Mouse (Mus musculus) kidney, embryonic 16.5 days (tissue): ENCODE data around the gene Slc5a3. TPM values are rescaled to one million over a fixed set of nuclear protein-coding genes. Genes with fewer than 3 reads are reported as not detected.
A peak's percentile ranks its signal among the peaks of the same experiment; 100 is the strongest.

Experiments
- ATAC-seq: fragments of 200-750 bp; cut with Nextera tagmentation; 2 replicates; pipeline ENCODE4 v1.8.0; 2017; ENCODE audit warnings: moderate TSS enrichment; ENCODE audit not compliant: low FRiP score, low TSS enrichment
- H3K27ac ChIP-seq: fragments of 300-500 bp; sonication (generic); 2 replicates; pipeline ENCODE4 v1.5.1; 2014; ENCODE audit warnings: low read length
- H3K27me3 ChIP-seq: fragments of 300-500 bp; sonication (generic); 2 replicates; pipeline ENCODE4 v1.6.1; 2014; ENCODE audit warnings: low read length, control low read depth, mixed read lengths; ENCODE audit not compliant: insufficient read depth
- H3K36me3 ChIP-seq: fragments of 300-500 bp; sonication (generic); 2 replicates; pipeline ENCODE4 v1.6.1; 2014; ENCODE audit warnings: low read length, control low read depth, mixed read lengths; ENCODE audit not compliant: insufficient read depth
- H3K4me1 ChIP-seq: fragments of 300-500 bp; sonication (generic); 2 replicates; pipeline ENCODE4 v1.6.1; 2014; ENCODE audit warnings: low read length, control low read depth, mixed read lengths; ENCODE audit not compliant: insufficient read depth
- H3K4me2 ChIP-seq: fragments of 300-500 bp; sonication (generic); replicated peaks from 2 replicates; pipeline ENCODE4 v1.6.1; 2014; ENCODE audit warnings: low read depth, low read length
- H3K4me3 ChIP-seq: fragments of 300-500 bp; sonication (generic); 2 replicates; pipeline ENCODE4 v1.5.1; 2014; ENCODE audit warnings: mild to moderate bottlenecking, low read length
- H3K9ac ChIP-seq: fragments of 300-500 bp; sonication (generic); replicated peaks from 2 replicates; pipeline ENCODE4 v1.6.1; 2014; ENCODE audit warnings: low read length
- H3K9me3 ChIP-seq: fragments of 300-500 bp; sonication (generic); 2 replicates; pipeline ENCODE4 v1.6.1; 2016; ENCODE audit warnings: low read length, control low read depth
- WGBS: fragments of 180-500 bp; shearing (Covaris S2); extraction: QIAGEN DNeasy Blood & Tissue Kit; methylation state at CpG from one replicate; pipeline ENCODE4 v1.1.7; 2014; 5-methylcytosine and 5-hydroxymethylcytosine counted together
- polyA plus RNA-seq: library from polyadenylated mRNA; unstranded; fragments of >200 nt; fragmentation: Nextera tagmentation; extraction: Ambion mirVana; gene quantifications from 2 replicates; pipeline ENCODE4 v1.2.1, GENCODE M21; 2015

The Slc5a3 gene
- polyA plus RNA-seq, result 11.2 and 13.1 TPM in 2 replicates

DNA sequence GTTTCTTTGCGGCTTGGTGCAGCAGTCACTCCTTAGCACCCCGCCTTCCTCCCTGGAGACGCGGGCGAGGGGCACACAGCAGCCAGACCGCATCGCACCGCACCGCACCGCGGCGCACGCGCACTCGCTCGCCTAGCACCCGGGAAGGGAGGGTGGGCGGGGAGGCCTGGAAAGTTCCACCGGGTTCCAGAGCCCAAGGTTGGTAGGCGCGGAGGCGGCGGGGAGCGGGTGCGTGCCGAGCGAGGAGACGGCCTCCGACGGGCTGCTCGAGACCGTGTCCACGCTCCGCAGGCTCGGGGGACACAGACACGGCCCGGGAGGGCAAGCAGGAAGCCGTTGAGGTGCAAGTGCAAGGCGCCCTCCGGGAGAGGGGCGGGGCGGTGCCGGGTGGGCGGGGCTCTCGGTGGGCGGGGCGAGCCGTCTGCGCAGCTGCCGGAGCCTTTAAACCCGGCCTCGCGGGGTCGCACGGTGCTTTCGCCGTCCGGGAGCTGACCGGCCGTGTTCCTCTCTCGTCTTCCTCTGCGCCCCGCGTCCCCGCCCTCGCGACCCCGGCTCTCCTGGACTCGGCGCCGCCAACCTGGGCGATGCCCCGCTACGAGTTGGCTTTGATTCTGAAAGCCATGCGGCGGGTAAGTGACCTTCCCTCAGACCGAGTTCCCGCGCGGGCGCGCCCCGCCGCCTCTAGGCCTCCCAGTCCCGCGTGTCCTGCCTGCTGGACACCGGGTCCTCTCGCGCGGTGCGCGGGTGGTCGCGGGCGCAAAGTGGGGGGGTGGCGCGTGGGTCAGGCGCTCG, at the start of gene Slc5a3, which contains the start of the genes Mrps6 and Gm49711:
Gene Slc5a3, plus strand, starts transcription at position 471 of the 792 bp plus-strand sequence.
Gene Mrps6, plus strand, starts transcription at position 419 of the 792 bp plus-strand sequence.
Gene Gm49711, plus strand, starts transcription at position 465 of the 792 bp plus-strand sequence.
- WGBS, result under 1% methylated on average over 79 of the region's 99 CpGs
- peaks cover 12% of the 10 kb centered on the region for H3K36me3 ChIP-seq
- H3K9ac ChIP-seq, result peak within 1 kb of the TSS; percentile 92
- peak within 1 kb of the TSS; percentile 68 for H3K4me2 ChIP-seq
- peak; percentile 92 for ATAC-seq
- H3K27me3 ChIP-seq, result no peaks in the 10 kb centered on the region
- peaks cover 8% of the 10 kb centered on the region for H3K9me3 ChIP-seq
- H3K4me3 ChIP-seq, result peak within 1 kb of the TSS; percentile 91
- H3K27ac ChIP-seq, result peak within 1 kb of the TSS; percentile 89
- peaks cover 27% of the 10 kb centered on the region for H3K4me1 ChIP-seq

DNA sequence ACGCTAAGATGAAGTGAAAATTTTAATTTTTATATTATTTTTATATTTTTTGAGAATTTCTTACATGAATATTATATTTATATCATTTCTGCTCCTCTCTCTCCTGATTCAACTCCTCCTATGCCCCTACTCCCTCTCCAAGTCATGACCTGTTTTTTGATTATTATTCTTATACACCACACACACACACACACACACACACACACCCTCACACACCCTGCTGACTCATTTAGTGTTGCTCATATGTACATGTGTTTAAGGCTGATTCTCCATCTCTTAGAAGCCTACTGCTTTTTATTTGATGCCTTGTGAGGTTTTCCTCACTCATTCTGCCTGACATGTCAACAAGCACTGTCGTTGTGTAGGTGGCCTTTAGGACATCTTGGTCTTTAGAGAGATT, 48.5 kb upstream of the Slc5a3 start:
- Histone ChIP-seq H3K36me3 (no peaks in the 10 kb centered on the region), H3K4me2 (no peak overlapping the region), H3K9me3 (0 out of 2 replicates have a peak, but pooled peaks cover 3% of the 10 kb centered on the region), H3K4me1 (no peaks in the 10 kb centered on the region), H3K4me3 (no peak overlapping the region), H3K27me3 (no peaks in the 10 kb centered on the region), H3K9ac (no peak overlapping the region), H3K27ac (no peak overlapping the region)
- ATAC-seq, result no peak
- WGBS, result 94% methylated on average over 2 of the region's 2 CpGs

DNA sequence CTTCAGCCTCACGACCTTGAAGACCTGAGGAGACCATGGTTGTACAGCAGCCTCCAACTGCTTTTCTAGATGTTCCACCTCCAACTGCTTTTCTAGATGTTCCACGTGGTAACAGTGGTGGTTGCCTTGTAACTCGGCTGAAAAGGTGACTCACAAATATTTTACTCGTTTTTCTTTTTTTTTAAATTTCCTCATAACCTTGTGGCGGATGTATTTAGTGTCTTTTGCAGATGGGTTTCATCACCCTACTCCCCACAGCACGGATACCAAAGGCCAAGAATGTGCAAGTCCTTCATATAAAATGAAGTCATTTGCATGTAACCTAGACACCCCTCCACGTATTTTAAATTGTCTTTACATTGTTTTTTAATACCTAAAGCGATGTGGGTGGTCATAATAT, 41.3 kb upstream of the Slc5a3 start:
- H3K36me3 ChIP-seq, result no peaks in the 10 kb centered on the region
- no peak for ATAC-seq
- peaks cover 15% of the 10 kb centered on the region; the same call in 1 of the 2 replicates for H3K4me1 ChIP-seq
- H3K4me2 ChIP-seq, result no peak overlapping the region
- WGBS, result 68% methylated on average over 8 of the region's 8 CpGs
- H3K9ac ChIP-seq, result no peak overlapping the region
- H3K27me3 ChIP-seq, result no peaks in the 10 kb centered on the region
- H3K4me3 ChIP-seq, result no peak overlapping the region
- H3K9me3 ChIP-seq, result no peaks in the 10 kb centered on the region
- H3K27ac ChIP-seq, result no peak overlapping the region

DNA sequence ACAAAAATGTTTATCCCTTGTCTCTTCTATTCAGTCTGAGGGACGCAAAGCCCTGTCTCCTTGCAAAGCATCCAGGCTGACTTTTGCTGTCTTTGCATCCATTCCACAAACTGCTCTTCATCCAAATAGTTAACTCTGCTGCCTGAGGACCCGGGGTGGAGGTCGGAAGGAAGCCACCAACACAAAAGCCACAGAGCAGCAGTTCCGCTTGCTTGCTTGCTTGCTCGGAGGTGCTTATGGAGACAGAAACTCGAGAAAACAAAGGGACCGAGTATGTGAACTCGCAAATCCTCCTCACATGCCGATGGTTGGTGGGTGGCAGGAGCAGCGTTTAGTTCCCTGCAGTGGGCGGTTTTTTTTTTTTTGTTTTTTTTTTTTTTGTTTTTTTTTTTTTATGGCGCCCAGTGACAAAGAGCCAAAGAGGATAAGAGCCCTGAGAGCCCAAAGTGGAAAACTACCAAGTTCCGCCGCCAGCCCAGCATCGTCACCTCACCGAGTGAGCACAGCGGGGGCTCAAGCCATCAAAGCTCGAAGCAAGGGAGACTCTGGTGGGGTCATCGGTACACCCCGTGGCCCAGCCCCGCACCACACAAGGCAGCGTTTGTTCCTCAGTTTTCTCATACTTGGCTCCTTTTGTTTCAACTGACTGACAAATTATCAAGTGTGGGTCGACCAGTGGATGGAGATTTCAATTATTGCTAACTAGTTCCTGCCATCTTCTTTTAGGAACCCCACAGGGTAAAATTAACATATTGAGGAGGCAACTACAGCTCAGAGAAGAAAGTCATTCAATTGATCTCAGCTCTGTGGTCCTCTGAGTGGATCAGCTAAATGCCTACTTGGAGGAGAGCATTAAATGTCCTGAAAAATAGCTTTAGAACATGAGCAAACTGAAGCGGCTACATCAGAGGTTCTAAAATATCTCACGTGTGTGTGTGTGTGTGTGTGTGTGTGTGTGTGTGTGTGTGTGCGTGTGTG, 38.7 kb upstream of the Slc5a3 start:
- H3K27ac ChIP-seq, result peak overlapping the region; percentile 84
- H3K9me3 ChIP-seq, result no peaks in the 10 kb centered on the region
- H3K4me3 ChIP-seq, result peak overlapping the region; percentile 37
- peak; percentile 49; the same call in 1 of the 2 replicates for ATAC-seq
- no peaks in the 10 kb centered on the region for H3K27me3 ChIP-seq
- H3K4me1 ChIP-seq, result peaks cover 19% of the 10 kb centered on the region
- no peaks in the 10 kb centered on the region for H3K36me3 ChIP-seq
- H3K4me2 ChIP-seq, result peak overlapping the region; percentile 51
- WGBS, result 7% methylated on average over 26 of the region's 26 CpGs
- peak overlapping the region; percentile 58 for H3K9ac ChIP-seq

DNA sequence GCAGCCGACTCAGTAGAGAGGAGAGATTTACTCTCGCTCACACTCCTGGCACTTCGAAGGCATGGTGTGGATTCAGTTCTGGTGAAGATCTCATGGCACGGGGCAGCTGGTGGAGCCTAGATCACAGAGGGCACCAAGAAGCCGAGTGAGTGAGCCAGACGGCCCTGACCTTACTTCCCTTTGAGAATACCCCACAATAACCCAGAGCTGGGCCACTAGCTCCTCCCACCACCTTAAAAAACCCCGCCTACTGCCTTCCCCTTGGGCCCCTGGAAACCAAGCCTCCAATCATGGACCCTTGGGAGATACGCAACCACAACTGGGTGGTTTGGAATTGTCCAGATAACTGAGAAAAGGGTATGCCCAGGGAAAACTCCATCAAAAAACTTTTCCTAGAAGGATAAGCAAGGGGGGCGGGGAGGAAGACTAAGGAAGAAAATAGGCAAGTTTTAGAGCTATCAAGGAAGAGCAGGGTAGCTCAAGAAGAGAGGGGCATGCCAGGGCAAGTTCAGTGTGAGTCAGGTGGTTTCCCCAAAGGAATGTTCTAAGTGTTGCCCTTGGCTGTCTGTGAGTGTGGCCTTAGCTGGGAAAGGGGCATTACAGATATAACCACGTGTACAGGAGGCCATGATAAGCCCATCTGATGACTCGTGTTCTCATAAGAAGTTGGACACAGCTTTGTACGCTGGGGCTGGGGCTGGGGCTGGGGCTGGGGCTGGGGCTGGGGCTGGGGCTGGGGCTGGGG, 36.3 kb upstream of the Slc5a3 start:
- 77% methylated on average over 12 of the region's 12 CpGs for WGBS

DNA sequence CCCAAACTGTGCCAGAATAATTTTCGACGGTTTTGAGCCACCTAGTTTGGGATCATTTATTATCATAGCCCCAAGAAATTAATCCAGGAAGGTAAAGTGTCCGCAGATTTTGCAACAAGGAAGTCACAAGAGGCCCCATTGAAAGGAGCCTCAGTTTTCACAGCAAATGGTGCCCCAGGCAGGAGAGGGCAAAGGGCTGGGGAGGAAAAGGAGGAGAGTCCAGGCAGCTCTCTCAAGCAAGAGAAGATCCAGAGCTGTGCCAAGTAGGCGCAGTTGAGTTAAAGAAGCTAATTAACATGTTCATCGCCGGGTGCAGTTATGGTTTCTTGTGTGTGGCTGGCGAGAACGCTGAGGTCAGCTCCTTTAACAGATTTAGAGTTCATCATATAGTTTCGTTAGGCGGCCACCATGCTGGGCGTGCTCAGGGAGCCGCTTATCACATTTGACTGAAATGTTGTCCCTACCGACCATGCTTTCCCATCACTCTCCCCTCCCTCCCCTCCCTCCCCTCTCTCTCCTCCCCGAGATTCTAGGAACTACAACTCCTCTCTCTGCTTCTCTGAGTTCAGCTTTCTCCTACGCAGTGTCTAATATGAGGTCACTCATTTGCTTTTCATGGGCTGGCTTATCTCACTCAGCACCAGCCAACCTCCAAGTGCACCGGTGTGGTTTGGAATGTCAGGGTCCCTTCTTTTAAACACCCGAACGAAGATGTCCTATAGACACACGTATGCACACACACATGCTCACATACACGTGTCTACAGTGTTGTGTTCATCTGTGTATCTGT, 35.4 kb upstream of the Slc5a3 start:
- WGBS, result 69% methylated on average over 20 of the region's 20 CpGs
- Histone ChIP-seq H3K9ac (no peak overlapping the region), H3K36me3 (no peaks in the 10 kb centered on the region), H3K4me1 (peaks cover 19% of the 10 kb centered on the region), H3K9me3 (no peaks in the 10 kb centered on the region), H3K4me2 (no peak overlapping the region), H3K27me3 (no peaks in the 10 kb centered on the region), H3K27ac (no peak overlapping the region), H3K4me3 (no peak overlapping the region)
- no peak for ATAC-seq

More for the DNA sequence above, 36.3 kb upstream of the Slc5a3 start:
- Histone ChIP-seq H3K27ac (no peak overlapping the region), H3K27me3 (no peaks in the 10 kb centered on the region), H3K9ac (no peak overlapping the region), H3K4me1 (peaks cover 19% of the 10 kb centered on the region), H3K9me3 (no peaks in the 10 kb centered on the region), H3K4me3 (no peak overlapping the region), H3K36me3 (no peaks in the 10 kb centered on the region), H3K4me2 (no peak overlapping the region)
- no peak for ATAC-seq

DNA sequence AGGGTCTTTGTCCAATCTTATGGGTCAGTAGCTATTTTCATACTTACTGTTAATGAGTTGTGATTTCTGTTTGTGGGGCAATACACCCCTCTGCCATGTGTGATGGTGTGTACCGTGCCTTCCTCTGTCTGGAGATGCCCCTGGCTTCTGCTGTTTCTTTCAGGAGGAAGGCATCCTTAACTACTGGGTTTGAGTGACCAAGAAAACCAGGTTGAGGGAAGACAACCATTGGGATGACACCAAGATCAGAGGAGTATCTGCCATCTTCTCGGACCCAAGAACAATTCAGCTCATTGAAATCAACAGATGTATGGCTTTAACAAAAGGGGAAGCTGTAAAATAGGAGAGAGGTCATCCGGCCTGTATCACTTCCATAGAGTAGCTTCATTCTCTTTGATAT, 24.8 kb upstream of the Slc5a3 start:
- H3K4me2 ChIP-seq, result no peak overlapping the region
- H3K4me1 ChIP-seq, result peaks cover 5% of the 10 kb centered on the region; the same call in 1 of the 2 replicates
- H3K36me3 ChIP-seq, result no peaks in the 10 kb centered on the region
- no peak overlapping the region for H3K27ac ChIP-seq
- no peaks in the 10 kb centered on the region for H3K9me3 ChIP-seq
- H3K9ac ChIP-seq, result no peak overlapping the region
- no peak overlapping the region for H3K4me3 ChIP-seq
- 87% methylated on average over 3 of the region's 3 CpGs for WGBS
- H3K27me3 ChIP-seq, result no peaks in the 10 kb centered on the region
- no peak for ATAC-seq

DNA sequence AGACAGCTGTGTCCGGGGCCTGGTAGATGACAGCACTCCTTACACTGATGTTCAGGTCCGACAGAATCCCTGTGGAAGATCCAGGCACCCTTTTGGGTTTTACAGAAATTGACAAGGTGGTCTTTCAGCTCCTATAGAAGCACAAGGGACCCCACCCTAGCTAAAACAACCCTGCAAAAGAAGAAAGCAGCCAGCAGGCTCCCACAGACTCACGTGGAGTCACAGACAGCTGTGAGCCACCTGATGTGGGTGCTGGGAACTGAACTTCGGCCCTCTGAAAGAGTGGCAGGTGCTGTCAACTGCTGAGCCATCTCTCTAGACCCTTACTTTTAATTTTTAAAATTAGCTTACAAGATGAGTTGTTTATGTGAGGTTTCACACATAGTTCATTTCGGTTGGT, 23.4 kb upstream of the Slc5a3 start:
- no peaks in the 10 kb centered on the region for H3K27me3 ChIP-seq
- H3K9me3 ChIP-seq, result no peaks in the 10 kb centered on the region; the same call in 1 of the 2 replicates
- no peak overlapping the region for H3K9ac ChIP-seq
- peaks cover 5% of the 10 kb centered on the region; the same call in 1 of the 2 replicates for H3K4me1 ChIP-seq
- H3K4me3 ChIP-seq, result no peak overlapping the region
- H3K4me2 ChIP-seq, result no peak overlapping the region
- no peak overlapping the region for H3K27ac ChIP-seq
- WGBS, result 76% methylated on average over 5 of the region's 5 CpGs
- H3K36me3 ChIP-seq, result no peaks in the 10 kb centered on the region
- no peak for ATAC-seq
